Comparison of ENCODE assay signal across 21 mouse cellular contexts in the genomic region with DNA sequence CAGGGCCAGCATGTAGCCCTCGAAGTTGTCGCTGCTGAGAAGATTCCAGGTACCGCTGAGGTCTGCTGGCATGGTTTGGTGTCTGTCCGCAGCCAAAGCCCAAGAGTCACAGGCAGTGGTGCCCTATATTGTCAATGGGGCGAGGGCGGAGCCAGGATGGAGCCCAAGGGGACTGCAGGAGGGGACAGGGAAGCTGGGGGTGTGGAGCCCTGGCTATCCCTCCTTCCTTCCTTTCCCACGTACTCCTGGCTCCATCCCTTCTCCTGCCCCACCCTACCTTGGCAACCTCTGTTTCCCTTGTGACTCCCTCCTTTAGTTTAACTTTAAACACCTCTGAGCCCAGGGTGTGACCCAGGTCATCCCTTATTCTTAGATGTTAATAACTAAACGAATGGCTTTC. TPM values are rescaled to one million over a fixed set of nuclear protein-coding genes. Genes with fewer than 3 reads are reported as not detected.
DNase-seq lines count a peak whose midpoint lies in the region; ATAC-seq and TF ChIP-seq lines count a peak whose summit lies in the region.
"Had no signal": no experiment of that assay in that cellular context is flagged by ENCODE, and none has a peak within 500 bp of the region (broad histone marks: within the 10 kb centered on the region; RNA-seq: fewer than 3 reads in every experiment).

A gene (minus strand): TSS at position 100 of the 400 bp plus-strand sequence.

- H3K4me3 ChIP-seq in kidney, adult 2 months (ENCODE audit: insufficient read depth, low read depth, low read length): no peak within 1 kb of the TSS
- no peak within 1 kb of the TSS for H3K4me3 ChIP-seq in kidney, embryonic 15.5 days (replicated peaks)
- H3K4me3 ChIP-seq in ES-E14 (ENCODE audit: insufficient read depth in 1 of 2, low read depth in 1 of 2, low read length in 2 of 2, poor library complexity in 1 of 2, severe bottlenecking in 1 of 2): peak within 1 kb of the TSS; percentile 32 to 42
- H3K4me3 ChIP-seq in heart, embryonic 16.5 days (ENCODE audit: low read length): no peak within 1 kb of the TSS
- H3K4me3 ChIP-seq: forebrain, embryonic 10.5 days; heart, embryonic 13.5 days; intestine, embryonic 15.5 days had no signal

- in situ Hi-C loops in ES-E14 (cut with MboI; ENCODE audit: low sequenced_read_pairs in 2 of 2, unreplicated experiment in 2 of 2): no loop called here

- H3K27ac ChIP-seq in kidney, adult 2 months (ENCODE audit: insufficient read depth, low read depth, low read length): no peak within 1 kb of the TSS
- no peak within 1 kb of the TSS for H3K27ac ChIP-seq in kidney, embryonic 15.5 days
- no peak within 1 kb of the TSS for H3K27ac ChIP-seq in ES-E14 (ENCODE audit: insufficient read depth, low read depth, low read length, poor library complexity, severe bottlenecking)
- H3K27ac ChIP-seq in heart, embryonic 16.5 days (ENCODE audit: low read length): no peak within 1 kb of the TSS
- H3K27ac ChIP-seq: forebrain, embryonic 10.5 days; heart, embryonic 13.5 days; intestine, embryonic 15.5 days had no signal

- H3K4me1 ChIP-seq in kidney, adult 2 months (ENCODE audit: control insufficient read depth, insufficient read depth, low read length): no peaks in the 10 kb centered on the region
- 0 out of 2 replicates have a peak, but pooled peaks cover 3% of the 10 kb centered on the region for H3K4me1 ChIP-seq in kidney, embryonic 15.5 days
- H3K4me1 ChIP-seq in ES-E14 (ENCODE audit: control insufficient read depth in 2 of 2, insufficient read depth in 2 of 2, low read length in 2 of 2, poor library complexity in 1 of 2): peaks cover 0 to 8% of the 10 kb centered on the region in 2 experiments; a peak in 2 of 4 replicates
- H3K4me1 ChIP-seq in heart, embryonic 16.5 days (ENCODE audit: control insufficient read depth, insufficient read depth, low read length): peaks cover 5% of the 10 kb centered on the region; the same call in 1 of the 2 replicates
- H3K4me1 ChIP-seq: forebrain, embryonic 10.5 days; heart, embryonic 13.5 days; intestine, embryonic 15.5 days had no signal

- TF ChIP-seq POLR2A in kidney, adult 2 months (IDR thresholded peaks at IDR 0.05; ENCODE audit: low read depth, low read length): no peak

- no peaks in the 10 kb centered on the region for H3K36me3 ChIP-seq in kidney, adult 2 months (ENCODE audit: control insufficient read depth, insufficient read depth, low read length)
- no peaks in the 10 kb centered on the region for H3K36me3 ChIP-seq in kidney, embryonic 15.5 days
- H3K36me3 ChIP-seq in ES-E14 (ENCODE audit: control insufficient read depth, insufficient read depth, low read length, poor library complexity, severe bottlenecking): no peaks in the 10 kb centered on the region
- H3K36me3 ChIP-seq in heart, embryonic 16.5 days (ENCODE audit: control insufficient read depth, insufficient read depth): no peaks in the 10 kb centered on the region
- H3K36me3 ChIP-seq: forebrain, embryonic 10.5 days; heart, embryonic 13.5 days; intestine, embryonic 15.5 days had no signal

- no peak for TF ChIP-seq CTCF in kidney, adult 2 months (conservative IDR thresholded peaks at IDR 0.05; ENCODE audit: insufficient read depth, insufficient read length, low read depth, low read length)

- 50% methylated on average over 8 of the region's 8 CpGs for WGBS in kidney, adult 2 months
- 43% methylated on average over 8 of the region's 8 CpGs for WGBS in kidney, embryonic 15.5 days
- WGBS in heart, embryonic 16.5 days: 46% methylated on average over 8 of the region's 8 CpGs

- no peak within 1 kb of the TSS for H3K9ac ChIP-seq in kidney, embryonic 15.5 days
- H3K9ac ChIP-seq in ES-E14 (ENCODE audit: insufficient read depth, low read depth, low read length, poor library complexity, severe bottlenecking): peak within 1 kb of the TSS; percentile 16; the same call in 1 of the 2 replicates
- no peak within 1 kb of the TSS; the same call in 1 of the 2 replicates for H3K9ac ChIP-seq in heart, embryonic 16.5 days (ENCODE audit: low read length)
- H3K9ac ChIP-seq: heart, embryonic 13.5 days; intestine, embryonic 15.5 days had no signal

- no peak within 1 kb of the TSS for H3K4me2 ChIP-seq in kidney, embryonic 15.5 days
- H3K4me2 ChIP-seq in heart, embryonic 16.5 days (ENCODE audit: low read depth, low read length): no peak within 1 kb of the TSS
- H3K4me2 ChIP-seq: heart, embryonic 13.5 days; intestine, embryonic 15.5 days had no signal

- no peaks in the 10 kb centered on the region for H3K27me3 ChIP-seq in kidney, adult 2 months (replicated peaks; ENCODE audit: control insufficient read depth, insufficient read depth, low read length)
- no peaks in the 10 kb centered on the region for H3K27me3 ChIP-seq in kidney, embryonic 15.5 days
- no peaks in the 10 kb centered on the region for H3K27me3 ChIP-seq in heart, embryonic 16.5 days (ENCODE audit: control insufficient read depth, insufficient read depth, low read length)
- H3K27me3 ChIP-seq: heart, embryonic 13.5 days; intestine, embryonic 15.5 days had no signal

- H3K9me3 ChIP-seq in kidney, embryonic 15.5 days (replicated peaks): no peaks in the 10 kb centered on the region
- no peaks in the 10 kb centered on the region for H3K9me3 ChIP-seq in ES-E14 (ENCODE audit: control insufficient read depth, insufficient read depth, low read depth, low read length)
- no peaks in the 10 kb centered on the region for H3K9me3 ChIP-seq in heart, embryonic 16.5 days (replicated peaks; ENCODE audit: control insufficient read depth, low read length)
- H3K9me3 ChIP-seq: forebrain, embryonic 10.5 days; heart, embryonic 13.5 days; intestine, embryonic 15.5 days had no signal

- ATAC-seq in kidney, embryonic 15.5 days (replicated peaks; ENCODE audit: low FRiP score): no peak
- ATAC-seq in heart, embryonic 16.5 days (replicated peaks; ENCODE audit: extremely low read depth, insufficient read depth, low FRiP score): no peak
- ATAC-seq: CD4-positive, CD25-positive, alpha-beta regulatory T cell, adult 4 months; intestine, embryonic 15.5 days had no signal

- DNase-seq in kidney, adult 2 months: peak; percentile 56
- DNase-seq in ES-E14 (ENCODE audit: low read depth, low spot score): no peak
- no peak for DNase-seq in adrenal gland, postnatal 36 days
- DNase-seq in spleen, adult 12 weeks (ENCODE audit: low spot score): no peak
- no peak for DNase-seq in frontal cortex, postnatal 25 days (ENCODE audit: low spot score in 2 of 2)
- no peak for DNase-seq in urinary bladder, postnatal 10 days (ENCODE audit: low spot score)
- DNase-seq: cerebellum, adult 9-10 months; lung, adult 18-20 months; right cerebral cortex, adult 18-20 months; thymus, postnatal 36 days had no signal

TF ChIP-seq in ES-E14, 5 proteins besides CTCF, POLR2A, EP300 and RAD21:
- no peak for TF ChIP-seq ZNF384 (IDR thresholded peaks at IDR 0.05; ENCODE audit: low read depth, low read length)
- no peak for TF ChIP-seq ZC3H11A (IDR thresholded peaks at IDR 0.05; ENCODE audit: borderline replicate concordance, low read depth, low read length)
- no peak for TF ChIP-seq MAFK (IDR thresholded peaks at IDR 0.05; ENCODE audit: insufficient read depth, low read depth, low read length)
- no peak for TF ChIP-seq HCFC1 (IDR thresholded peaks at IDR 0.05; ENCODE audit: borderline replicate concordance, insufficient read depth, low read length)
- TF ChIP-seq CHD2 (IDR thresholded peaks at IDR 0.05; ENCODE audit: low read depth, low read length): no peak

RNA-seq across cellular contexts. Expression of the gene that starts here (rescaled TPM):
- polyA plus RNA-seq in kidney, adult 2 months (2012; rRNA removed): 2.0 and 2.9 TPM in 2 replicates
- polyA plus RNA-seq in kidney, embryonic 15.5 days (2015; fragmentation: Nextera tagmentation; extraction: Ambion mirVana): 0.77 and 0.90 TPM in 2 replicates
- total RNA-seq in ES-E14 (2012; rRNA removed): 1.4 and 2.7 TPM in 2 replicates
- total RNA-seq in adrenal gland, postnatal 36 days (2021): 10 to 100 TPM; 16.5 to 67.6 TPM
- polyA plus RNA-seq in heart, embryonic 16.5 days (2015; fragmentation: Nextera tagmentation; extraction: Ambion mirVana): 13.0 and 14.6 TPM in 2 replicates
- total RNA-seq: layer of hippocampus, adult 18-20 months; left cerebral cortex, adult 8-10 months; megakaryocyte progenitor cell, adult 5-6 weeks had no signal
- polyA plus RNA-seq: brain, embryonic 14.5 days; CD4-positive, CD25-positive, alpha-beta regulatory T cell, adult 4 months; forebrain, embryonic 10.5 days; neural tube, embryonic 14.5 days had no signal

Comparison
In these comparisons a context has a peak if more than half of its experiments do, and no peak if none do; other contexts are left out.
1. H3K4me3 ChIP-seq: peak in ES-E14 (2 of 2); none in kidney, adult 2 months (single experiment), kidney, embryonic 15.5 days (single experiment) and heart, embryonic 16.5 days (single experiment).